In the genomic region with DNA sequence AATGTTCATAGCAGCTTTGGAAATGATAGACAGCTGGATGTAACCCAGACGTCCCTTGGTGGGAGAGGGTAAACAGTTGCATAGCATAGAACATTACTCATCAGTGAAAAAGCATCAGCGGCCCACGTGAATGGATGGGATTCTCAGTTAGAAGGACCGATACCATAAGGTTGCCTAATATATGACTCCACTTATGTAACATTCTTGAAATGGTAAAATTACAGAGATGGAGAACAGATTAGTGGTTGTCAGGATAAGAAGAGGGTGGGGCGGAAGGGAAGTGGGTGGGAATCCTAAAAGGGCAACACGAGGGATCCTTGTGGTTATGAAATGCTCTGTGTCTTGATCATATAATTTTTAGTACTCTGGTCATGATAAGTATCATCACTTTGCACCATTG, we compare ENCODE assay signal across 27 mouse cellular contexts.
DNase-seq lines count a peak whose midpoint lies in the region; ATAC-seq and TF ChIP-seq lines count a peak whose summit lies in the region.
"Had no signal": no experiment of that assay in that cellular context is flagged by ENCODE, and none has a peak within 500 bp of the region (broad histone marks: within the 10 kb centered on the region; RNA-seq: fewer than 3 reads in every experiment).

No protein-coding gene starts in this region.

- peaks cover 11% of the 10 kb centered on the region for H3K79me2 ChIP-seq in myocyte (ENCODE audit: control insufficient read depth, insufficient read depth)

- intact Hi-C loops in heart, postnatal 14 days (cut with DNase I), result no loop called here

- H3K36me3 ChIP-seq in myocyte (ENCODE audit: control insufficient read depth, insufficient read depth), result peaks cover 43% of the 10 kb centered on the region
- peaks cover 37% of the 10 kb centered on the region for H3K36me3 ChIP-seq in forebrain, embryonic 12.5 days (replicated peaks)

- TF ChIP-seq POLR2A in myocyte (IDR thresholded peaks at IDR 0.05; ENCODE audit: insufficient read length, low read depth), result no peak

- WGBS in forebrain, embryonic 12.5 days, result 96% methylated on average over 6 of the region's 6 CpGs

- no peak overlapping the region for H3K4me3 ChIP-seq in myocyte
- H3K4me3 ChIP-seq in forebrain, embryonic 12.5 days (replicated peaks), result no peak overlapping the region
- H3K4me3 ChIP-seq: embryonic facial prominence, embryonic 13.5 days; erythroblast, embryonic 14.5 days; forebrain, embryonic 10.5 days; gastrocnemius, adult 2 months; heart, adult 2 months; heart, embryonic 10.5 days; heart, embryonic 13.5 days; hindbrain, embryonic 13.5 days; intestine, embryonic 15.5 days had no signal

- ATAC-seq in megakaryocyte, adult 5-6 weeks (ENCODE audit: poor library complexity, severe bottlenecking), result peak; percentile 79
- ATAC-seq in forebrain, embryonic 12.5 days (ENCODE audit: low FRiP score), result no peak
- ATAC-seq: forebrain, embryonic 14.5 days; forebrain, postnatal 0 days; hindbrain, embryonic 16.5 days; intestine, embryonic 15.5 days had no signal

- peak; percentile 40 for DNase-seq in heart, adult 11 months
- no peak for DNase-seq in heart, postnatal 14 days
- peak; percentile 74 for DNase-seq in NIH3T3 (ENCODE audit: low read depth)
- DNase-seq in adrenal gland, postnatal 14 days, result no peak
- no peak for DNase-seq in left cerebral cortex, adult 18-20 months (ENCODE audit: low spot score in 2 of 2)
- DNase-seq: adrenal gland, adult 2 months; adrenal gland, postnatal 25 days; cerebellum, adult 11-12 months; cerebellum, adult 9-10 months; cerebellum, postnatal 14 days; forebrain, postnatal 0 days; gastrocnemius, adult 2 months; gastrocnemius, postnatal 14 days; heart, adult 2 months; kidney, adult 11 months had no signal

- H3K4me2 ChIP-seq in myocyte (ENCODE audit: low read depth), result no peak overlapping the region
- H3K4me2 ChIP-seq in forebrain, embryonic 12.5 days, result no peak overlapping the region
- H3K4me2 ChIP-seq: embryonic facial prominence, embryonic 13.5 days; heart, embryonic 13.5 days; hindbrain, embryonic 13.5 days; intestine, embryonic 15.5 days had no signal

- no peaks in the 10 kb centered on the region for H3K4me1 ChIP-seq in forebrain, embryonic 12.5 days
- H3K4me1 ChIP-seq: embryonic facial prominence, embryonic 13.5 days; forebrain, embryonic 10.5 days; heart, embryonic 10.5 days; heart, embryonic 13.5 days; hindbrain, embryonic 13.5 days; intestine, embryonic 15.5 days had no signal

- H3K27me3 ChIP-seq in myocyte (ENCODE audit: control insufficient read depth, insufficient read depth, insufficient read length), result no peaks in the 10 kb centered on the region
- no peaks in the 10 kb centered on the region for H3K27me3 ChIP-seq in forebrain, embryonic 12.5 days
- H3K27me3 ChIP-seq: embryonic facial prominence, embryonic 13.5 days; heart, embryonic 13.5 days; hindbrain, embryonic 13.5 days; intestine, embryonic 15.5 days had no signal

- H3ac ChIP-seq in myocyte (ENCODE audit: control insufficient read depth, insufficient read length), result no peak overlapping the region

- H3K9me3 ChIP-seq in forebrain, embryonic 12.5 days, result no peaks in the 10 kb centered on the region
- H3K9me3 ChIP-seq: embryonic facial prominence, embryonic 13.5 days; forebrain, embryonic 10.5 days; heart, embryonic 10.5 days; heart, embryonic 13.5 days; hindbrain, embryonic 13.5 days; intestine, embryonic 15.5 days had no signal

- no peak overlapping the region for H3K27ac ChIP-seq in forebrain, embryonic 12.5 days
- H3K27ac ChIP-seq: embryonic facial prominence, embryonic 13.5 days; forebrain, embryonic 10.5 days; gastrocnemius, adult 2 months; heart, adult 2 months; heart, embryonic 10.5 days; heart, embryonic 13.5 days; hindbrain, embryonic 13.5 days; intestine, embryonic 15.5 days had no signal

- H3K9ac ChIP-seq in forebrain, embryonic 12.5 days, result no peak overlapping the region
- H3K9ac ChIP-seq: embryonic facial prominence, embryonic 13.5 days; forebrain, postnatal 0 days; heart, embryonic 13.5 days; hindbrain, embryonic 13.5 days; intestine, embryonic 15.5 days had no signal

TF ChIP-seq in myocyte, 11 proteins besides CTCF, POLR2A, EP300 and RAD21:
- TF ChIP-seq CEBPB (IDR thresholded peaks at IDR 0.05; ENCODE audit: insufficient read depth, poor library complexity, severe bottlenecking) (peak; percentile 81), MYOG (IDR thresholded peaks at IDR 0.05; ENCODE audit: control insufficient read depth in 1 of 3, insufficient read depth in 1 of 3, insufficient read length in 2 of 3, low read depth in 2 of 3) (no peak)

Comparison
In these comparisons a context has a peak if more than half of its experiments do, and no peak if none do; other contexts are left out.
1. DNase-seq: peak in heart, adult 11 months (single experiment) and NIH3T3 (single experiment); none in heart, postnatal 14 days (0 of 2), adrenal gland, postnatal 14 days (single experiment) and left cerebral cortex, adult 18-20 months (0 of 2).